Mouse (Mus musculus) CD4-positive helper T cell, adult 2 months (primary cell): ENCODE results near the gene Bsn.
"Not testable (repeated sequence)": the region's sequence is repeated elsewhere in the genome, so short reads cannot be mapped to it uniquely, and the experiment has no call there.

ENCODE experiments used
- DNase-seq: peaks from one replicate; pipeline ENCODE4 v3.0.0-alpha.2; 2012; ENCODE audit warnings: low read depth, missing footprints, low spot score

Gene Bsn

DNA sequence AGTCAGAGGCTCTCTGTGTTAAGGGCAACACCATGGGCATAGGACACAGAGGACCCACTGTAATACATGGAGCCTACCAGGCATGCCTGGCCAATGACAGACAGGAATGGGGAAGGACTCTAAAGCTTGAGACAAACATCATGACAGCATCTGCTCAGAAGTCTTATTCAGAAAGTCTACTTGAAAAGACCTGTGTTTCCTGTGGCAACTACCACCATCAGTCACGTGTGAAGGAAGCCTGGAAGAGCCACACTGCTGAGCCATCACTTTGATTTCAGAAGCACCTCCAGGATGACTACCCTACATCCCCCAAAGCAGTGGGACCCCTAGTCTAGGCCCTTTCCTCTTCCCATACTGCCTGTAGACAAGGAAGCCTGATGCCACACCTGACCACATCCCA, 39.7 kb downstream of the Bsn start:
- DNase-seq: peak; percentile 66

DNA sequence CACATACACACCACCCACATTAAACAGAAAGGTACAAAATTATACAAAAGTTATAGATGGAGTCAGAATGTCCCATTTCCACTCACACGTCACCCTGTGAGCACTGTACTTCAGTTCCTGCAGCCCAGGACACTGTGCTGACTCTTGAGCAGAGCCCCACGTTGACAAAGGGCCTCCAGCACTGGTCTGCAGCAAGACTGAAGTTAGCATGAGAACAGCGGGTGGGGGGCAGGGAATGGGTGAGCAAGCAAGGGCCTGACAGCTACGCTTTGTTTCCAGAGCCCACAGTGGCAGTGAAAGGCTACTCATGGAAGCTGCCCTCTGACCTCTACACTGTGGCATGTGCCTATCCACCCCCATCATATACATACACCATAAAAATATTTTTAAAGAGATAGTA, 40.4 kb downstream of the Bsn start:
- peak; percentile 18 for DNase-seq

DNA sequence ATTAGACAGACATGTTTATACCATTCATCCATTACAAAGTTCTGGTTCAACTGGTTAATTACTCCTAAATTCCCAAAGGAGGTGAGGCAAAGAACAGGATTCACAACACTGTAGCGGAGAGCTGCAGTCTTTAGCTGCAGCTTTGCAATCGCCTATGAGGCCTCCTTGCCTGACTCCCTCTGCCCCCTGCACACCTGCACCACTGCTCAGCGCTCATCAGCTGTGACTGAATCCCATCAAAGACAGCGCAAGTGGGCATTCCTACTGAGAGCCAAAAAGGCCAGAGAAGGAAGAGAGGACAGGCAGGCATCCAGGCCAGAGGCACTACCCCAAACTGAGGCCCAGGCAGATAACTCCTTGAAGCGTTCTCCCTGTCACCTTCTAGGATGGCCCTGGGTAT, 42.6 kb downstream of the Bsn start:
- DNase-seq: no peak

DNA sequence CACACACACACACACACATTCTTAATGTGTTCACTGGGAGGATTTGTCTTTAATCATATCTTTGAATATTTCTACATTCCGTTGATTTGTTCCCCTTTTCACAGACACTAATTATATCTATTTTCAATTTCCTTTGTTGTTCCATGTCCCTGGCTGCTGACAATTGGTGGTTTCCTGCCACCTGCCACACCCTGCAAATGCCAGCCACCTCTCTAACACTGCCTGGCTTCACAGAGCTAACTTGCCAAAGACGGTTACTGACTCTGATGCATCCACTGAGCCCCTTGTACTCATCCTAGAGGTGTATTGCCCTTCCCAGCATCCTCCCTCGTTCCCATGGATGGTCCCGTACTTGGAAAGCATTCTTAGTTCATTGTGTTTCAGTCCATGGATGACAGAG, 43.7 kb downstream of the Bsn start:
- DNase-seq: peak; percentile 64

DNA sequence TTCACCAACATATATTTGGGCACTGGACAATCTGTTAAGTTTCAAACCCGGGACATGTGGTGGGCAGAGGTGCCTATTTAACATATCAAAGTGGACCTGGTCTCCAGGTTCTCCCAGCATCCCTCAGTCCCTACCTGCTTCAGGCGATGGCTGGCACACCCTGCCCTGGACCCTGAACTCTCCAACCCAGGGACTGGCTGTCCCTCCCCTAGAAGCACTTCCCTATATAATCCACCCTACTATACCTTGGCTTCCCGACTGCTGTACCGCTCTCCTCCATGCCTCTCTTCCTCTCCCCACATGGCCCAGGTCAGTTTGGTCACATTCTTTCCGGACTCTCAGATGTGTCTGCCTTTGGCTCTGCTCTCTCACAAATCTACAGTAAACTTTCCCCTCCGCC, 44.4 kb downstream of the Bsn start:
- DNase-seq: no peak

DNA sequence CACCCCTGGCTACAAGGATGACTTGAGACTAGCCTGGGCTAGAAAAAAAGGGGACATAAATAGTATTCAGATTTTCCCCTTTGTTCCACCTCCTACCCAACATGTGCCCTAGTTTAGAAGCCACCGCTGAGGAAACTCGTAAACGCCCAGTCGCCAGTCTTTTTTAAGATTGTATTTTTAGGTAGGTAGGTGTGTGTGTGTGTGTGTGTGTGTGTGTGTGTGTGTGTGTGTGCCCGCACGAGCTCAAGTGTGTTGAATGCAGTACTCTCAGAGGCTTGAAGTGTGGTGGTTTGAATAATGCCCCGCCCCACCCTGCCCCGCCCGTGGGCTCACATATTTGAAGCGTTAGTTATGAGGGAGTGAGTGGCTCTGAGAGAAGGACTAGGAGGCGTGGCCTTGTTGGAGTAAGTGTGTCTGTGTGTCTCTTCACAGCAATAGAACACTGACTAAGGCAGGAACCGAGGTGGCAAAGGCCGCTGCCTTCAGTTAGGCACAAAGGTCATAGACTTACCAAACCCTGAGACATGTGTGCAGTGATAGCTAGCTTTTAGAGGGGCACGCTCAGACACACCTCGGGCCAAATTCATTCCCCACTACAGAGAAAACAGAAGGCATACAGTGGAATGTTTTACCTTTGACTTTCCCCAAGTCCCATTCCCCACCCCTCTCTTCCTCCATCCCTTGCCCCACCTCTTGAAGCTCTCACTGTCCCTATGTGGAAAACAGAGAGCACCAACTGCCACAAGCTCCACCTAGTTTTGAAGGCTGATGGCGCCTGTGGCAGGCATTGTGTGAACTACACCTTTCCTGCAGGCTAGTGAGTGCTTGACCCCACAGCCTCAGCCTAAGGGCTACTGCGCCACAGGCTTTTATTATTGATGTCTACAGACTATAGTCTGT, 45.6 kb downstream of the Bsn start:
- DNase-seq: peak; percentile 82

DNA sequence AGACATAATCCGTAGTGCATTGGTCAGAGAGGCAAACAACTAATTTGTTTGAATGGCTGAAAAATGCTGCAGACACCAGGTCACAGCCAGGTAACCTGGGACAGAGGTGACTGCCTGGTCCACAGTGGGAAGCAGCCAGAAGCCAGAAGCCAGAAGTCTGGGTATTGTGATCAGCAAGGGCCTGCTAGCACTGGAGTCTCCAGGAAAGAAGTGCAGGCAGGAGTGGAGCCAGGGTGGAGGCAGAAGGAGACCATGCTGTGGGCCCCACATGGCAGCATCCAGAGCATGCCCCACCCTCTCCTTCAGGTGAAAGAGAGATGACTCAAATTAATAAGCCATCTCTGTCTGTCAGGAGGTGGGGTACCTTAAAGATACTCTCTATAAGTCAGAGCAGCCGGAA, 46.7 kb downstream of the Bsn start:
- DNase-seq: no peak

DNA sequence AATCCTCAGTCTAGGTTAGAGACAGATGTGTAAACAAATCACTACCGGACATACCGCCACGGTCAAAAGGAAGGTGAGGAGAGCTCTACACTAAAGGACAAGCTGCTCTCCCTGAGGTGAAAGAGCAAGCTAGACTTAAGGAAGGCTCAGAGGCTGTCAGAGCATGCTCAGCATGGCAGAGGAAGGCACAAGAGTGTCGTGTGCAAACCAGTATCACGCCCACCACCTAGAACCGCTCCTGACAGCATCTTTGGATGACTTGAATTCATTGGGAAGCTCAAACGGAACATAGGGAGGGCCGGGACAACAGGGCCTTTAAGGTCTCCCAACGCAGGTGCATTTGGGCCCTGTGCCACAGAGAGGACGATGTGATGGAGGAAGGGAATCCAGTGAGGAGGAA, 48.8 kb downstream of the Bsn start:
- no peak for DNase-seq

DNA sequence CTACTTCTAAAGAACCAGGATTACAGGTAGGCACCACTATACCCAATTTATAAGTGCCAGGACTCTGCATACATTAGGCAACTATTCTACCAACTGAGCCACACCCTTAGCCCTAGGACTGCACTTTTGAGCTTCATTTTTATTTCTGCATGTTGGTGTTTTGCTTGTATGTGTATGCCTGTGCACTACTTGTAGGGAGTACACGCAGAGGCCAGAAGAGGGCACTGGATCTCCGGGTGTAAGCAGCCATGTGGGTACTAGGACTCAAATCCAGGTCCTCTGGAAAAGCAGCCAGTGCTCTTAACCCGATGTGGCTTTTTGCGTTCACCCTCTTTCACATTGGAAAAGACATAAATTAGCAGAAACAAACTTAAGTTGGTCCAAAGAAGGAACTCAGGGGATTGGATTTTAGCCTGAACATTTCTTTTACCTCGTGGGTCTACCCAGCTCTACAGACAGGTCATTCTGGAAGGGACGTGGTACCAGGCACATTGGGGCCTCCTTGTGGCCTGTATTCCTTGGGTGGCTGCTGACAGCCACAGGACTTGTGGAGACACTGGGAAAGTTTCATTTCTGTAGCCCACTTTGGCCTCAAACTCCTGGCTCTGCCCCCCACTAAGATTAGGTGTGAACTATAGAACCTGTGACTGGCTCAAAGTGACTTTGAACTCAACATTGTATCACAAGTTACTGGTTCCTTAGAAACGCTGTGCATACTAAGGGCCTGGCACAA, 50.1 kb downstream of the Bsn start:
- DNase-seq: peak; percentile 33

DNA sequence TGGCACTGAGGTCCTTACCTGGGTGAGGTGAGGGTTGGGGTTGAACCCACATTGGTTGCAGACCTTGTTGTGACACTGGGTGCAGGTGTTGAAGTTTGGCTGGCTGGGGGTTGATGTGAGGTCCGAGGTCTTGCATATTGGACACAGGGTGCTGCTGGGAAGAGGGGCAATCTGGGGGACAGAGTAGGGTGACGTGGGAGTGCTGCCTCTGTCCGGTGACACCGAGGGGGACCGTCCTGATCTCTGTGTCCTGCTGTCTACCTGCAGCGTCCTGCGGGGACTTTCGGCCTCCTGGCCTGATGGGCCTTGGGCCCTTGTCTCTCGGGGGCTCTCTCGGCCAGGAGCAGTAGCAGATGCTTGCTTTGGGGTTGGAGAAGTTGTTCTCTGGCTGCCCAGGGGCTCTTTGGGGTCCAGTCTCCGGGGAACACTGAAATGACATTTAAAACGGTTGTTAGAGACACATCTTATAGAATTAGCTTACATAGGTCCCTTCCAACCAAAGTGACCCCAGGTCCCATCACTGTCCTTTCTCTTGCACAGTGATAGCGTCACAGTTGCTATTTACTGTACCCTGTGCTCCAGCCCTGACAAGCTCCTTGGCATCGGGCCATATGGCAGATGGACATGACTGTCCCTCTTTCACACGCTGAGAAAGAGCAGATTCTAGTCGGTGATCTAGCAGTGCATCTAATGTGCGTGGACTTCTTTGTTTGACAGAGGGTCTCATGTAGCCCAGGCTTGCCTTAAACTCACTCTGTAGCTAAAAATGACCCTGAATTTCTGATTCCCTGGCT, 50.8 kb downstream of the Bsn start:
- no peak for DNase-seq

DNA sequence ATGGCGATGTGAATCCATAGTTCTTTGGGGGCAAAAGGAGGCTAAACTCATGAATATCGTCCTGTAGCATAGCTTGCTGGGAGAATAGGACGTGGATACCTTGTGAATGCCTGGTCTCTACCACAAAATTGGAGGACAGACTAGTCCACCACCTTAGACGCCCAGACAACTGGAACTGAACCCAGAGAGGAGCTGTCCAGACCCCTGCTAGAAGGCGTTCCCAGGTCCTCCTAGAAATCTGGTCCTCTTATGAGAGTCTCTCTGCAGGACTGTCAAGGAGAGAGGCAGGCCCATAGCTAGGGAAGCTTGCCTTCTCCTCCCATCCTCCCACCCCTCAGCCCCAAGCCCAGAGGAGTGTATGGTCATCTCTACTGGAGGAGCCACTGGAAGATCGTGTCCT, 52.1 kb downstream of the Bsn start:
- DNase-seq: no peak

DNA sequence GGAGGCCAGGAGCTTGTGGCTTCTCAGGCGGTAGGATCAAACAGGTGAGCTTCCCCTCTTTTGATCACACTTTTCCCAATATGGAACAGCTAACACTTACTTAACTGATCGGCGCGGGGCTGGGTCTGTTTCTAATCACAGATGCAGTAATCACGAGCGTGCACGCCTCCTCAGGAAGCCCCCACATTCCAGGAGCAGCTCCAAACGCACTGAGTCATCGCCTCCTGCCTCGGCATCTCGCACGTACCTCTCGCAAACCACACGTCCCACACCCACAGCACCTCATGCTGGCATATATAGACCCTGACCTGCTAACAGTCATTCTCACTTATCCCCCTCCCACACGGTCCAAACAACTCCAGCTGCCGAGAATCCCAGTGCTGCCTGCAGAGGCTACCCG, 52.7 kb downstream of the Bsn start:
- peak; percentile 17 for DNase-seq

DNA sequence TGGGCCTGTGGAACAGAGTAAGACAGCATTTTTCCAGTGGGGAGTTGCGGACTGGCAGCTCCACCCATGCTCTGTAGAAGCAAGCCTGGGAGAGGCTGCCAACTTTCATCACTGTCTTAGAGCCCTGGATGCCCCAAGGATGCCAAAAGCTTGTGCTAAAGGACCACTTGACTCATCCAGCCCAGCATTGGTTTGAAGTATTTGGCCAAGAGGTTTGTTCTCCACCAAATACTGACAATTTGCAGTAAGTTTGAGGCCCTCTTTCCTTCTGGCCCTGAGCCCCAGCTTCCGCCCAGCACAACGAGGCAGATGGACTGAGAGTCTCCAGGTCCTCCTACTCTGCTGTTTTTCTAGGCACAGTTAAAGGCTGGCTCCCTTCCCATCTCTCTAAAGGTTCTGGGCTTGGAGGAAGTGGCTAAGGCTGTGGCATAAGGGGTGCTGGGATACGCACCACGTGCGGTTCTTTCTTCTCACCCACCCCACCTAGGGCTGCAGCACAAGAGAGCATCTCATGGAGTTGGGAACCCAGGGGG, 53.2 kb downstream of the Bsn start:
- no peak for DNase-seq

DNA sequence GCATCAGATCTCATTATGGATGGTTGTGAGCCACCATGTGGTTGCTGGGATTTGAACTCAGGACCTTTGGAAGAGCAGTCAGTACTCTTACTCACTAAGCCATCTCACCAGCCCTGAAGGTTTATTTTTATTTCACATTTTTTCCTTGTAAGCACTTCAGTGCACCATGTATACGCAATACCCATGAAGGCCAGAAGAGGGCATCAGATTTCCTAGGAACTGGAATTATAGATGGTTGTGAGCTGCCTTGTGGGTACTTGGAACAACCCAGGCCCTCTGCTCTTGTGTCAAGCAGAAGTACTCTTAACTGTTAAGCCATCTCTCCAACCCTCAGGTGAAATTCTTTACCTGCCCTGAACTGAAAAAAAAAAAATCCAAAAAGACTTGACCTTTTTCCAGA, 54.0 kb downstream of the Bsn start:
- peak; percentile 59 for DNase-seq

DNA sequence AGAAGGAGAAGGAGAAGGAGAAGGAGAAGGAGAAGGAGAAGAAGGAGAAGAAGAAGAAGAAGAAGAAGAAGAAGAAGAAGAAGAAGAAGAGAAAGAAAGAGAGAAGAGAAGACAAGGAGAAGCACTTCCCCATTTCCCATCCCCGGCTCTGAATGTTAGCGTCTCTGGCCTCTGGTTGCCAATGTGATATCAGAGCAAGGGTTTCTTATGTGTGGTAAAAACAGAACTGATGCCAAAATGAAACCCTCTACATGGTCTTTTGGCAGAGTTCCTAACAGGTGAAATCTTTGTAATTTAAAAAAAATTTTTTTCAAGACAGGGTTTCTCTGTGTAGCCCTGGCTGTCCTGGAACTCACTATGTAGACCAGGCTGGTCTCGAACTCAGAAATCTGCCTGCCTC, 54.5 kb downstream of the Bsn start:
- not testable (repeated sequence) for DNase-seq

DNA sequence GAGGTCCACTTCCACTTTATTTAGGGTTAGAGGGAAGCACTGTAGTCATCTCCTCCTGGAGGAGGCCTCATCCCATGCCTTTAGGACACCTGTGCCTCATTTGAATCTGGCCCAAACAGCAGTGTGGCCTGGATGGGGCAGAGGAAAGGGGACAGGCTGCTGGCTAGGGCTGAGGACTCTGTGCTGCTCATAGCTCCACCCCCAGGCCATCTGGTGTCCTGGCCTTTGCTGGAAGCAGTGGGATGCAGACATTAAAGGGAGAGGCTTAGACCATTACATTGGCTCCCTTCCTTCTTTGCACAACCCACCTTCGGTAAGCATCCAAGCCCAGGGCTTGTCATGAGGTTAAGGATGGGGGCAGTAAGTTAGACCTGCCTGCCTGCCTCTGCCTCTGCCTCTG, 56.7 kb downstream of the Bsn start:
- DNase-seq: no peak

DNA sequence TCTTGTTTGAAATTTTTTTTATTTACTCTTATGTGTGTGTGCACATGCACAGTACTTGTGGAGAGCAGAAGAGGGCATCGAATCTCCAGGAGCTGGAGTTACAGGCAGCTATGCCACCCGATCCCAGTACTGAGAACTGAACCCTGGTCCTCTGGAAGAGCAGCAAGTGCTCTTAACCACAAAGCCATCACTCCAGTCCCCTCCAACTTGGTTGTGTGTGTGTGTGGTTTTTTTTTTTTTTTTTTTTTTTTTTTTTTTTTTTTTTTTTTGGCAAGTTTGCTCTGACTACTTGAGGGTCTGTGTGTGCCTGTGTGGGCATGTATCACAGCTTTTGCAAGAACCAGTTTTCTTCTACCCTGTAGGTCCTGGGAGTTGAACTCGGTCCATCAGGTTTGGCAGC, 57.8 kb downstream of the Bsn start:
- no peak for DNase-seq

DNA sequence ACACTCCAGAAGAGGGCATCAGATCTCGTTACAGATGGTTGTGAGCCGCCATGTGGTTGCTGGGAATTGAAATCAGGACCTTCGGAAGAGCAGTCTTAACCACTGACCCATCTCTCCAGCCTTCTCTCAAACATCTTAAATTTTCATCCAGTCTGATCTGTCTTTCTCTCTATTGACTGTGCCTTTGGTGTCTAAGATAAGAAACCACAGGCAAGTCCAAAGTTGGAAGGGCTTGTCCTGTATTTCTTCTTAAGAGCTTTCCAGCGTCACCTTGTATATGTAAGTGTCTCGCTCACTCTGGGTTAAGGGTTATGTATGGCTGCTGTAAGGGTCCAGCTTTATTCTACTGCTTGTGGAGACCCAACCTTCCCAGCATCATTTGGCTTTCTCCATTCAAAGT, 58.7 kb downstream of the Bsn start:
- DNase-seq: no peak

DNA sequence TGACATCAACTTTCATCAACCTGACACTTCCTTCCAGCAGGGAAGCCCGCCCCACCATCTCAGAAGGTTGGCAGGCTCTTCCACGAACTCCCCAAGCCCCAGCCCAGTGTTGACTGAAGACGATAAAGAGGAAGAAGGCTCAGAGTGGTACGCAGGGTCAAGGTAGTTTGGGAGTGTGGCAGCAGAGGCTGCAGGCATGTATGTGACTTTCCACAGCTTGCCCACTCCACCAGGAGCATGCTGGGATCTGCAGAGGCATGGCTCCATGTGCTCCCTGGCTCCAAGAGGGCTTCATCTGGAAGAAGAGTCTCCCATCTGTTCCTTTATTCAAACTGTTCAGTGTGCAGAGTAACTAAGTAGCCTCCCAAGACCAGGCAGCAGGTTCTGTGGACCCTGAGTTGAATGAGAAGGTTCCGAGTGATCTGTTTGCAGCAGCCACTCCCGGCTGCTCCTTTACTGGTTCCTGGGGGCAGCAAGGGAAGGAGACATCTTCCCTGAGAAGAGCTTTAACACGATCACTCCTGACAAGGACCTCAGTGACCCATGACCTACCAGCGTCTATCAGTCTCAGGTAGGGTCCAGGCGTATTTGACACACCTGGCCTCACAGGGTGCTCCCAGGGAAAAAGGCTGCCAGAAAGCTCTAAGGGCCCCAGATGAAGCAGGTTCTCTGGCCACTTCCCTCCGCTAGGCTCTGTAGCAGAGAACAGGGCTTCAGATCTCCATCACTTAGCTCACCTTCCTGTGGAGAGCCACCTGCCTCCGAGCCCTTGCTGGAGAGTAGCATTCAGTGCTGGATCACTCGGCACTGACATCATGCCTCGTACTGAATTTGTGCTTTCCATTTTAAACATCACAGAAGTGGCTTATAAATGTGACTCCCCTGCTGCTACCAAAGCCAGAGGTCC, 60.9 kb downstream of the Bsn start:
- DNase-seq: no peak

DNA sequence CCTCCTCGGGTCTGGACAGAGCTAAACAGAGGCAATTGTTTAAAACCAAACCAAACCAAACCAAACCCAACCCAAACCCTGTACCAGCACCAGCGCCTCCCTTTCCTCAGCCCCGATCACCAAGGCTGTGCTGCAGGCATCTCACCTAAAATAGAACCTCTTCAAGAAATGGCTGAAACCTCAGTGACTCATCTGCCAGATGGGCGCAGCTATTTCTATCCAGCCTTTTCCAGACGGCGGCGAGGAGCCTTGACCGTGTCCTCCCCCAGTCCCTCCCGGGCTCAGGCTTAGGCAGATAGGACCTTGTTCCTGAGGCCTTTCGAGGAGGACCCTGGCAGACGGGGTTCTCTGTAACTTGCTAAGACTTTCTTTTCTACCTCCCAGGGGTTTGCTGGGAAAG, 61.9 kb downstream of the Bsn start:
- no peak for DNase-seq
